Mouse (Mus musculus) ES-CJ7 (cell line): ENCODE results near the gene Art2b.
"Not testable (repeated sequence)": the region's sequence is repeated elsewhere in the genome, so short reads cannot be mapped to it uniquely, and the experiment has no call there.

Experiments used
- DNase-seq: peaks from one replicate; pipeline ENCODE4 v3.0.0; 2011; ENCODE audit warnings: low read depth, low spot score

The Art2b gene

DNA sequence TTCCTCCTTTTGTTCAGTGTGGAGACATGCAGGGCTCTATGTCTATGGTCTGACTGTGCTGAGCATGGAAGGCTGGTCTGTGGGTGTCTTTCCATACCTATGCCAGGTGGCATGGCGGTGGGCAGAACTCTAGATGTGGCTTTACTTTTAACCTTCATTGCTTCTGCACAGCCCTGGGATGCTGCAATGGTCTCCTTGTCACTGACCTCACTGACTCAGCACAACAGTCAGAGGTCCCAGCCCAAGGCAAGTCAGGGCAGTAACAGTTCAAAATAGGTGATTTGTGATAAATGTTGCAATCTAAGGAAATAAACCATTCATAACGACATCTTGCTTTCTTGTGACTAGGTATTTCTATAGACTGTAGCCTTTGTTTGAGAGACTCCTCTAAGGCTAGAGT, 21.3 kb downstream of the Art2b start:
- no peak for DNase-seq

- not testable (repeated sequence) for DNase-seq
Observed at GRCm38 (mm10) chr7:101559393-101559792, 26.0 kb downstream of the Art2b start.

DNA sequence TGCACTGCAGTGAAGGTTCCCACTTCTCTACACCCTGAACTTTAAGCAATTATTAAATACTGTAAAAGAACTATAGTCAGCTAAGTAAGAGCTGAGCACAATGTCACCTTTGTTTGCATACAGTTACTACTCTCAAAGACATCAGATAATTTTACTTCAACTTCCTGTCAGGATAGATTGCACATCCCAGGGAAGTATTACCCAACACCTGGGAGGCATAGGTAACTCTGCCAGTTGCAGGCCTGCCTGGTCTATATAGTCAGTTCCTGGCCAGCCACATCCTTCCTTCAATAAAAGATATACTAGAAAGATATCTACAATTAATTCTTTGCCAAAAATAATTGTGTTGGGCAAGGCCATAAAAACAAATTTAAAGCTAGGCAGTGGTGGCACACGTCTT, 28.0 kb downstream of the Art2b start:
- DNase-seq: no peak

GRCm38 (mm10) chr7:101555473-101555872, 29.9 kb downstream of the Art2b start:
- not testable (repeated sequence) for DNase-seq

GRCm38 (mm10) chr7:101551530-101551929, 33.9 kb downstream of the Art2b start:
- DNase-seq: no peak

DNA sequence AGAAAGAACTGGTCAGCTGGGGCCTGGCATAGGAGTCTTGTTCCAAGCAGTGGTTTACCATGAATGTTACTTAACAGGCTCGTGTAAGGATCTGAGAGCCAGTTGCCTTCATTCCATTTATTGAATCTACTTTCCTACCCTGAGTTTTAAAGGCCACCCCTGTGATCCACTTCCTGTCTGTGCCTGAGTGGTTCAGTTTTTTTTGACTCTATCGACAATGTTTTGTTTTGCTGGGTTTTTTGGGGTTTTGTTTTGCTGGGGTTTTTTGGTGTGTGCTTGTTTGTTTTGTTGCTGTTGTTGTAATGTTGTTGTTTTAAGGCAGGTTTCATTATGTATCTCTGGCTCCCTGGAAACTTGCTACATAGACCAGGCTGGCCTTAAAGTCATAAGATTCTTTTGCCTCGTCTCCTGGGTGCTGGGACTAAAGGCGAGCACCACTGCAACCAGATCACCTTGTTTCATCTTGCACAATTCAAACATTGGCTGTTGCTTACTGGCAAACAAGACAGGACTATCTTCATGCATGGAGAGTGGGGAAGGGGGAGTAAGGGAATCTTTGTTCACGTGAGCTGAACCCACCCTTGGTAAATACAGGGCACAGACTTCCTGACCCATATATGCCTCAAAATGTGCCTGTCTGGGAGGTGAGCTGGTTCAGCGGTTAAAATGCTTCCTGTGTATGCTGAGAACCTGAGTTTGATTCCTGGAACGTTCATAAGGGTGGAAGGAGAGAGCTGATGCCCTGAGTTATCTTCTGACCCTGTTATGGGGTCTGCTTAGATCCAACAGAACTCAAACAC, 34.5 kb downstream of the Art2b start:
- no peak for DNase-seq

- no peak for DNase-seq
Observed at GRCm38 (mm10) chr7:101549266-101549665, 36.1 kb downstream of the Art2b start.

- no peak for DNase-seq
Observed at GRCm38 (mm10) chr7:101547651-101548050, 37.7 kb downstream of the Art2b start.

- no peak for DNase-seq
Observed at GRCm38 (mm10) chr7:101541734-101542133, 43.7 kb downstream of the Art2b start.

DNA sequence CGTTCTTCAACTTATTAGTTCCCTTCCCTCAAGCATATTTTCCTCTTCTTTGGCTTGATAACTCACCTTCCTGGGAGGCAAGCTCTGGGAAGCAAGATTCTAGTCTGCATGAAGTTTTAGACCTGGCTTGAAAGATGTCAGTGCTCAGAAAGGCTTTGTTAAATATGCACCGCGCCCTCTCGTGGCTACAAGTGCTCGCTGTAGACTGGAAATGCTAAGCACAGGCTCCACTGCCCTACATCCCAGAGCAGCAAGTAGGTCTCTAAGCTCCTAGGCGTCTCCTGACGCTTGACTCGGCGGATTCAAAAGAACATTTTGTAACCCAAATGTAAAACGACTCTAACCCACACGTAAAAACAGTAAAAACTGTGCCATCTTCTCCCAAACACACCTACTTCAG, 44.3 kb downstream of the Art2b start:
- DNase-seq: peak; percentile 87

DNA sequence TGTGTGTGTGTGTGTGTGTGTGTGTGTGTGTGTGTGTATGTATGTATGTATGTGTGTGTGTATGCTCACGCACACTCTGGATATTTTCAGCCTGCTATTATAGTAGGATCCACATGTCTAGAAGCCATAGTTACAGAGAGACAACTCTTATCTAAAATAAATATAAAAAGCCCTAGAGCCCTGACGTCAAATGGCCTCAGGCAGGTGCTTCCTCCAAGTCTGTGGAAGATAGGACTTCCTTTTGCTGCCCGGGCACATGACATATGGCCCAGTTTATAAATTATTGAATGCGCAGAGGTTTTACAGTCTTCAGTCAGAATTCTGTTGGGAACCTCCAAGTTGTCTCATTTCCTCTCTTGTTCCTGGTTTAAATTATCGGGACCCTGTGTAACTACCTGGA, 44.7 kb downstream of the Art2b start:
- DNase-seq: no peak

DNA sequence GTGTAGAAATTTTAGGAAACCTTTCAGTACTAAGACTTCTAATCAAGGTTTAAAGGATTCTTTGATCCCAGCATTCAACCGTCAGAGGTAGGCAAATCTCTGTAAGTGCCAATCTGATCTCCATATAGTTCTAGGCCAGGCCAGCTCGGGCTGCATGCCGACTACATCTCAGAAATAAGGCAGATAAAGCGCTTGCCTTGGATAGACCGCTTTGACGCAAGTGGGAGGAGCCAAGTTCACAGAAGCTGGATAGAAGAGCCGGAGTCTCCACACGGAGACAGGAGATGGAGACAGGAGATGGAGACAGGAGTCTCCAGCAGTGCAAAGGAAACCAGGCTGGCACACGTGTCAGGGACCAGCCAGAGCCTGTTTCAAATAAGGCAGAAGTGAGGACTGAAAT, 45.6 kb downstream of the Art2b start:
- DNase-seq: peak; percentile 13

DNA sequence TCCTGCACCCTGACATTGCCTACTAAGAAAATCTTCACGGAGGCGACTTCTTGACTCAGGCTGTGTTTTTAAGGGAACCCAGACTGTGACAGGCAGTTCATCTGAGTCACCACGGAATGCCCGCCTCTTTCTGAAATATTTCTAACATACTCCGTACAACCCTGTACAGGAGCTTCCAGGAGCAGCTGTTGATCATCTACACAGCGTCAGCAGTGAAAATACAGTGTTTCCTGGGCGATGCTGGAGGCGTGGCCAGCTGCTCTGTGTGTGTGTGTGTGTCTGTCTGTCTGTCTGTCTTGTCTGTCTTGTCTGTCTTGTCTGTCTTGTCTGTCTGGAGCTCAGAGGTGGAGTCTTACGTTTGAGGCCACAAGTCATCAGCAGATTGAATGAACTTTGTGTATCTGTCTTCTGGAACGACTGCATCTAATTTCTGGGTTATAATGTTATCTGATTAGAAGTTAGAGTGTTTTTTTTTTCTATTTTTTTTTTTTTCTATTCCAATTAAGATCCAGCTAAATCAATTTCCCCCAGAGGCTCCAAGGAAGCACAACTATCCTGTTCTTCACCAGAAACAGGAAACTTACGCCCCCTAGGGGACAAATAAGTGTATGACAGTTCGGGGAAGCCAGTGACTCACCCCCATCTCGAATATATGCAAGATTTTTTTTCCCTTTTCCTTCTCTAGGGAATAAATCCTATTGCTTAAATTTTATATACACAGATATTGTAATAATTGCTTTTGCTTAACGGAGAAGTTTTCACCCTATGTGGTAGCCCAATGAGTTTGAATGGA, 47.1 kb downstream of the Art2b start:
- peak; percentile 32 for DNase-seq

DNA sequence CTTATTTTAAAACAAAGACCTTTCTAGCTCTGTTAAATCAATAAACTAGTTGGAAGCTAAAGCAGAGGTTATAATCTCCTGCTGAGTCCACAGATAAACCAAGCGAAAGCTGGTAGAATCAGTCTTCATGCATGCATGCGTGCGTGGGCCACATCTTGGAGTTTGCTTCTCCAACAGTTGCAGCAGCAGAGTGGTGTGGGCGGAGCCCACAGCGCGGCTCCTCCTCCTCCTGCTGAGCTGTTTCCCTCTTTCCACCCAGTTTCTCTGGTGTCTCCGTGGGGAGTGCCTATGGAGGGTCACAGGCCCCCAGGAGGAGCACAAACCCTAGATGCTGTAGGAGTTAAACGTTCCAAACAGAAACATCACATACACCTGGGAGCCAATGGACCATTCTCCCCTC, 47.9 kb downstream of the Art2b start:
- DNase-seq: no peak

DNA sequence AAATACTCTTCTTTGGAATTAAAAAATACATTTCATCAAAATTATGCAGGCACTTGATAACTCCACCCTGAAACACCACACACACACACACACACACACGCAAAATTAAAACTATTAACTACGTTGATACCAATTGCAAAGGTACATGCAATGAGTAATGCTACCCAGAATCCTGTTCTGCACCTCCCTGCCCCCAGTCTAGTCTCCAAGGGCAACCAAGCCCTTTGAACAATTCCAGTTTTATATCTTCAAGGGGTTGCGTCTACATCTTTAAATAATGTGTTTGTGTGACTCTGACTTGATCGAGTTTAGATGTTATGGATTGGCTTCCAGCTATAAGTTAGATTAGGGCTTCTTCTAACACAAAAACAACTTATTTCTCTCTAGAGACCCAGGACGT, 49.9 kb downstream of the Art2b start:
- no peak for DNase-seq

DNA sequence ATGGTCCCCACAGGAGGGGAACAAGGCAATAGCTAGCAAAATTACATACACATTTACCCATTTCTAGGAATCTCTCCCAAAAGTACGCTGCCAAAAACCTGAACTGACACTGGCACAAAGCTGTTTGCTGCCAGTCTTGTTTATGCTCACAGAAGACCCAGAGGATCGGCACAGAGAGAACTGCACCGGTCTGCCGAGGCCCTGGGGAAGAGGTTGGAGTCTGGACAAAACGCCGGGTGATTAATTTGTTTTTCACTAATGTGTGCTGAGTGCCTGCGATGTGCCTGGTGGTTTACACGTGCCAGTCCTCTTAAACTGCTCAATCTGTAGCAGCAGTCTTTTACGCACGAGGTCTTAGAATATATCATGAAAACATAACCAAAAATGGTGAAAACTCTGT, 50.3 kb downstream of the Art2b start:
- no peak for DNase-seq

GRCm38 (mm10) chr7:101534428-101534827, 51.0 kb downstream of the Art2b start:
- no peak for DNase-seq
